Mouse (Mus musculus) heart, postnatal 0 days (tissue): ENCODE results near the gene Pou2f3.

ENCODE experiments used
- CTCF ChIP-seq: IDR thresholded peaks from 2 replicates; pipeline ENCODE4 v1.5.1; 2016; ENCODE audit warnings: antibody characterized with exemption, control low read depth, low read depth
- EP300 ChIP-seq: IDR thresholded peaks from 2 replicates; pipeline ENCODE4 v1.6.1; 2016; ENCODE audit warnings: antibody characterized with exemption, low read depth

GRCm38 (mm10) chr9:43210190-43210682, at the start of gene Pou2f3:
- TF ChIP-seq CTCF (no peak), EP300 (no peak)
